Mouse (Mus musculus) kidney, postnatal 0 days (tissue): ENCODE measurements around the gene Zbp1. TPM values are rescaled to one million over a fixed set of nuclear protein-coding genes. Genes with fewer than 3 reads are reported as not detected.
A peak's percentile ranks its signal among the peaks of the same experiment; 100 is the strongest.

ENCODE experiments used
- ATAC-seq: fragments of 200-750 bp; cut with Nextera tagmentation; replicated peaks from 2 replicates; pipeline ENCODE4 v1.8.0; 2017; ENCODE audit warnings: low read depth, moderate number of reproducible peaks, moderate TSS enrichment, moderate library complexity; ENCODE audit not compliant: low FRiP score
- DNase-seq: peaks from one replicate; pipeline ENCODE4 v3.0.0-alpha.2; 2016; ENCODE audit warnings: low spot score
- H3K27ac ChIP-seq: fragments of 300-500 bp; sonication (generic); 2 replicates; pipeline ENCODE4 v1.5.1; 2014; ENCODE audit warnings: mild to moderate bottlenecking
- H3K27me3 ChIP-seq: fragments of 300-500 bp; sonication (generic); 2 replicates; pipeline ENCODE4 v1.6.1; 2014; ENCODE audit warnings: low read length, mixed read lengths; ENCODE audit not compliant: insufficient read depth
- H3K36me3 ChIP-seq: fragments of 300-500 bp; sonication (generic); 2 replicates; pipeline ENCODE4 v1.6.1; 2014; ENCODE audit warnings: low read length, mixed read lengths; ENCODE audit not compliant: insufficient read depth
- H3K4me1 ChIP-seq: fragments of 300-500 bp; sonication (generic); replicated peaks from 2 replicates; pipeline ENCODE4 v1.6.1; 2014; ENCODE audit warnings: antibody characterized with exemption, low read length, mixed read lengths; ENCODE audit not compliant: insufficient read depth
- H3K4me2 ChIP-seq: fragments of 300-500 bp; sonication (generic); 2 replicates; pipeline ENCODE4 v1.6.1; 2014; ENCODE audit warnings: mild to moderate bottlenecking, low read length, moderate library complexity, mixed read lengths
- H3K4me3 ChIP-seq: fragments of 300-500 bp; sonication (generic); replicated peaks from 2 replicates; pipeline ENCODE4 v1.5.1; 2014; ENCODE audit warnings: low read depth, low read length
- H3K9ac ChIP-seq: fragments of 300-500 bp; sonication (generic); 2 replicates; pipeline ENCODE4 v1.6.1; 2014; ENCODE audit warnings: low read depth, low read length
- H3K9me3 ChIP-seq: fragments of 300-500 bp; sonication (generic); replicated peaks from 2 replicates; pipeline ENCODE4 v1.6.1; 2016; ENCODE audit warnings: low read length, inconsistent platforms, mixed read lengths
- CTCF ChIP-seq: IDR thresholded peaks from 2 replicates; pipeline ENCODE4 v1.5.1; 2016; ENCODE audit warnings: antibody characterized with exemption, low read depth, mild to moderate bottlenecking, moderate library complexity
- WGBS: fragments of 180-500 bp; shearing (Covaris S2); extraction: QIAGEN DNeasy Blood & Tissue Kit; methylation state at CpG from one replicate; pipeline ENCODE4 v1.1.7; 2014; 5-methylcytosine and 5-hydroxymethylcytosine counted together
- polyA plus RNA-seq: library from polyadenylated mRNA; unstranded; fragments of >200 nt; fragmentation: Nextera tagmentation; extraction: Ambion mirVana; gene quantifications from 2 replicates; pipeline ENCODE4 v1.2.1, GENCODE M21; 2015

Gene Zbp1
- polyA plus RNA-seq, 1 experiment from 2014 or later: 1.7 TPM

DNA sequence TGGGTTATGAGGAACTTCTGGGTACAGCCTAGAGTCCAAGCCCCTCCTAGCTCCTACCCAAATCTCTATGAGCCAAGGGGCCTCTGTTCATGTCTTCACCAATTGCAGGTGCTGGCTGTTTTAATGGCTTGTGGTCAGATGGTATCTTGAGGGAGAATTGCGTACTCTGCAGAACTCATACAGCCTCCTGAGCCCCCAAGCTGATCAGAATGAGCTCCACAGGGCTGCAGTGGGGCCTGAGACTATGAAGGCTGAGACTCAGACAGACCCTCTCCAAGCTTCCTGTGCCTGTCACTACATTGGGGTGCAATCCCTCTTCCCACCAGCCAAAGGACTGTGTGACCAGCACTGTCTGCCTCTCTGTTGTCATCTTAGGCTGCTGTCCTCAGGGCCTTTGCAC is 46.3 kb downstream of the Zbp1 start:
- Histone ChIP-seq H3K4me3 (no peak overlapping the region), H3K9ac (no peak overlapping the region), H3K36me3 (no peaks in the 10 kb centered on the region), H3K4me1 (peaks cover 39% of the 10 kb centered on the region), H3K27ac (peak overlapping the region; percentile 96), H3K4me2 (no peak overlapping the region), H3K27me3 (0 out of 2 replicates have a peak, but pooled peaks cover 2% of the 10 kb centered on the region), H3K9me3 (no peaks in the 10 kb centered on the region)
- ATAC-seq (no peak), DNase-seq (no peak)
- WGBS: 70% methylated on average over 1 of the region's 1 CpGs
- no peak for TF ChIP-seq CTCF

DNA sequence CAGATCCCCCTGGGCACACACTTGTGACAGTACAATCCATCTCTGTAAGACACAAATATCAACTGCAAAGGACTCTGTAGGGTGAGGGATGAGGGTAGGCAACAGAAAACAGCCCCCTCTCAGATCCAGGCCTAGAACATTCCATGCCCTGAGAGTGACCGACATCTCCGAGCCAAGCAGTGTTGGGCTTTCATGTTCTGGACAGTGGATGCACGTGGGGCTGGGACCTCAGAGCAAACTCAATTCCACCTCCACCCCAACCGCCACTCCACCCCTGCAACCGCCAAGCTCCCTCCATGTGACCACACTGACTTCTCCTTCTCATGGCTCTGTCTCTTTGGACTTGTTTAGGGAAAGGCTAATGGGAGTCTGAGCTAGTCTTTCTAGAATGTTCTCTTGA is 46.8 kb downstream of the Zbp1 start:
- H3K27ac ChIP-seq: peak overlapping the region; percentile 96
- H3K4me1 ChIP-seq: peaks cover 39% of the 10 kb centered on the region
- DNase-seq (peak; percentile 55), ATAC-seq (no peak; the same call in 1 of the 2 replicates)
- WGBS: 29% methylated on average over 5 of the region's 5 CpGs
- H3K36me3 ChIP-seq: no peaks in the 10 kb centered on the region
- 0 out of 2 replicates have a peak, but pooled peaks cover 2% of the 10 kb centered on the region for H3K27me3 ChIP-seq
- H3K9ac ChIP-seq: no peak overlapping the region
- H3K9me3 ChIP-seq: no peaks in the 10 kb centered on the region
- H3K4me2 ChIP-seq: peak overlapping the region; percentile 41
- no peak overlapping the region for H3K4me3 ChIP-seq
- TF ChIP-seq CTCF: no peak

DNA sequence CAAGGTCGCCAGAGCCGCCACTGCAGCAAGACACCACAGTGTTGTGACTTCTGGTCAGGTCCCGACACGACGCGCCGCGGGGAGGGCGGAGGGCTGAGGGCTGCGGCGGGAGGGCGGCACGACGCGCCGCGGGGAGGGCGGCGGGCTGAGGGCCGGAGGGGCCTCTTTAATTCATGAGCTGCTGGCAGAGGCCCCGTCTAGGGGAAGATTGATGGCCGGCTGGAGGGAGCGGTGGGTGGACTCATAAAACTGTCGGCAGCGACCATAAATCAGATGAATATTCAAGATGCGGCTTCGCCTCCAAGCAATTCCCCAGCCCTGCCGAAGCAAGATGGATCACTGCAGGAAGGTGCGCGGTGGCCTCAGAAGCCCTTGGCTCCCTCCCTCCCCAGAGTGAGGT is 47.3 kb downstream of the Zbp1 start:
- H3K36me3 ChIP-seq: no peaks in the 10 kb centered on the region
- under 1% methylated on average over 30 of the region's 30 CpGs for WGBS
- no peak overlapping the region; the same call in 1 of the 2 replicates for H3K4me3 ChIP-seq
- TF ChIP-seq CTCF: no peak
- H3K4me2 ChIP-seq: peak overlapping the region; percentile 41
- peak; percentile 67 for ATAC-seq
- H3K9me3 ChIP-seq: no peaks in the 10 kb centered on the region
- H3K4me1 ChIP-seq: peaks cover 39% of the 10 kb centered on the region
- peak; percentile 96 for DNase-seq
- H3K9ac ChIP-seq: no peak overlapping the region
- H3K27me3 ChIP-seq: 0 out of 2 replicates have a peak, but pooled peaks cover 2% of the 10 kb centered on the region
- peak overlapping the region; percentile 96 for H3K27ac ChIP-seq

DNA sequence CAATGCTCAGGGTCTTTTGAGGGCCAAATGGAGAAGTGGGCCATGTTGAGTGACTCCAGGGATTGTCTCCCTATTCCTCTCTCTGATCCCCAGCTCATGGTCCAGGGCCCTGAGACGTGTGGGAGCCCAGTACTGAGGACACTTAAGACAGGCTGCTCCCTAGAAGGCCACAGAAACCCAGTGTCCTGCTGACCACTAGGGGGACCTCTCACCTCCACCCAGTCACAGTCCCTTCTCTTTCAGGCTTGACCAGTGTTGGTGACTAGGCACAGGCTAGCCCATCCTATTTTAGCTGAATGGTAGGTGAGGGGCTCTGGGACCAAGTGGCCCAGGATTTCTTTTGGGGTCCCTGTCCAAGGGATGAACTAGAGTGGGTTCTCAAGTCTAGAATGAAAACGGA is 48.0 kb downstream of the Zbp1 start:
- Histone ChIP-seq H3K4me3 (no peak overlapping the region), H3K27ac (peak overlapping the region; percentile 96; the same call in 1 of the 2 replicates), H3K36me3 (no peaks in the 10 kb centered on the region), H3K4me2 (no peak overlapping the region), H3K4me1 (peaks cover 39% of the 10 kb centered on the region), H3K9ac (no peak overlapping the region), H3K27me3 (0 out of 2 replicates have a peak, but pooled peaks cover 7% of the 10 kb centered on the region), H3K9me3 (no peaks in the 10 kb centered on the region)
- DNase-seq: peak; percentile 61
- 55% methylated on average over 2 of the region's 2 CpGs for WGBS
- peak; percentile 70 for TF ChIP-seq CTCF
- ATAC-seq: no peak

DNA sequence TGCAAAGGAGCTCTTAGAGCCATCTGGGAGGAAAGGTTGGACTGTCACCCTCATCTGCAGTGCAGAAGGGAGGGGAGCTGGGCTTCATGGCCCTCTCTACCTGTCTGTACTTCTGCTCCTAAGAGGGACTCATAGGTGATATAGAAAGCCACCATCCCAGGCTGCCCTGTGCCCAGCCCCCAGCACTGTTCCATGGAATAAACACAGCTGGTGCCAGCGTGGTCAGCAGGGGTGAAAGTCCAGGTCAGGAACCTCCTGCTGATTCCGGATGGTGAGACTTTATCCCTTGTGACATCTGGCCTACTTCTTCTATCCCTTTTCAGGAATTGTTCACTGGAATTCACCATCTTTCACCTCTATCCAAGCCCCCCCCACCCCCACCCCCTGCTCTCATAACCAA is 48.6 kb downstream of the Zbp1 start:
- no peak for DNase-seq
- H3K36me3 ChIP-seq: no peaks in the 10 kb centered on the region
- no peak overlapping the region for H3K4me2 ChIP-seq
- no peak overlapping the region for H3K4me3 ChIP-seq
- no peak overlapping the region for H3K9ac ChIP-seq
- 0 out of 2 replicates have a peak, but pooled peaks cover 10% of the 10 kb centered on the region for H3K27me3 ChIP-seq
- 44% methylated on average over 2 of the region's 2 CpGs for WGBS
- TF ChIP-seq CTCF: no peak
- peak overlapping the region; percentile 96; the same call in 1 of the 2 replicates for H3K27ac ChIP-seq
- H3K9me3 ChIP-seq: no peaks in the 10 kb centered on the region
- ATAC-seq: 0 out of 2 replicates have a peak, but pooled peaks have one; percentile 16
- H3K4me1 ChIP-seq: peaks cover 39% of the 10 kb centered on the region

DNA sequence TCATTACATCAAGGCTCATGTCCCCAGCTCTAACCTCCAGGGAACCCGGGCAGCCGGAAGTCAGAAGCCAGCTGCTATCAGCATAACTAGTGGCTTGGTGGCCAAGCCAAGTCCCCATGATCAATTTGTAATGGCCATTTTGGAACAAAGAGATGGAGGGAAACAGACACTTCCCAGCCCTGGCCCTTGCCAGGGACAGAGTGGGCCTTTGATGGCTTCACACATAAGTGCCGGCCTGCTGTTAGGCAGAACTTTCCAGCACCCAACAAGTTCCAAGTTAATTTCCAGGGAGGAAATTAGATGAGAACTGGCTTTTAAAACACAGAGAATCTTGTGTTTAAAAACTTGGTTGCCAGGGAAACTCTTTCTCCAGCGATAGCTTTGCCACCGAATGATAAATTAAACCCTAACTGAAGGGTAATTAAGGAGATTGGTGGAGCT is 50.3 kb downstream of the Zbp1 start:
- no peak for ATAC-seq
- H3K4me3 ChIP-seq: no peak overlapping the region
- peak; percentile 51 for DNase-seq
- WGBS: 40% methylated on average over 5 of the region's 5 CpGs
- H3K9me3 ChIP-seq: no peaks in the 10 kb centered on the region
- H3K4me2 ChIP-seq: no peak overlapping the region
- no peak for TF ChIP-seq CTCF
- 0 out of 2 replicates have a peak, but pooled peaks cover 10% of the 10 kb centered on the region for H3K27me3 ChIP-seq
- no peak overlapping the region for H3K9ac ChIP-seq
- H3K36me3 ChIP-seq: no peaks in the 10 kb centered on the region
- no peak overlapping the region for H3K27ac ChIP-seq
- peaks cover 25% of the 10 kb centered on the region for H3K4me1 ChIP-seq

DNA sequence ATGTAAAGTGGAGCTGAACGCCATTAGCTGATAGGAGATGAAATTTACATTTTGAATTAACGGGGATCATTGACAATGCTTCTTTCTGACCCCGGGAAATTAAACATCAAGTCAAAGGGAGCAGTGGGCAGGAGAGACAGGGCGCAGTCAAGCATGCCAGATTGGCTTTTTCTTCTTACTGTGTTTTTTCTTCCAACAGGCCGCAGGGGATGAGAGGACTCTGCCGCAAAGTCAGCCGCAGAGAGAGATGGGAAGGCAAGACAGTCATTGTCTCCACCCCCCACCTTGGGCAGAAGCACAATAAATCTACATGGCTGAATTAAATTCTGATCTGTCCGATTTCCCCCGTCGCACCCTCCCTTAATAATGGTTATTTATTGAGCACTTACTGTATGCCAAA is 53.4 kb downstream of the Zbp1 start:
- Histone ChIP-seq H3K9ac (no peak overlapping the region), H3K4me1 (no peaks in the 10 kb centered on the region), H3K4me2 (no peak overlapping the region), H3K9me3 (no peaks in the 10 kb centered on the region), H3K36me3 (no peaks in the 10 kb centered on the region), H3K27ac (no peak overlapping the region), H3K27me3 (0 out of 2 replicates have a peak, but pooled peaks cover 10% of the 10 kb centered on the region), H3K4me3 (no peak overlapping the region)
- ATAC-seq: no peak
- DNase-seq: no peak
- TF ChIP-seq CTCF: no peak
- 74% methylated on average over 10 of the region's 10 CpGs for WGBS
